Mouse (Mus musculus) spleen, adult 10 weeks (tissue): ENCODE data around the gene Stx5a. TPM values are rescaled to one million over a fixed set of nuclear protein-coding genes. Genes with fewer than 3 reads are reported as not detected.

Experiments used
- polyA plus RNA-seq: library from polyadenylated mRNA; stranded (reverse); fragments of 350-450 nt; fragmentation: Illumina TruSeq; extraction: RNeasy Lipid Tissue Mini Kit (QIAGEN cat#74804); gene quantifications from one replicate; pipeline ENCODE4 v1.2.3, GENCODE M21; 2015; ENCODE audit warnings: low replicate concordance; ENCODE audit not compliant: insufficient read depth

Stx5a gene
- polyA plus RNA-seq = 145 TPM

DNA sequence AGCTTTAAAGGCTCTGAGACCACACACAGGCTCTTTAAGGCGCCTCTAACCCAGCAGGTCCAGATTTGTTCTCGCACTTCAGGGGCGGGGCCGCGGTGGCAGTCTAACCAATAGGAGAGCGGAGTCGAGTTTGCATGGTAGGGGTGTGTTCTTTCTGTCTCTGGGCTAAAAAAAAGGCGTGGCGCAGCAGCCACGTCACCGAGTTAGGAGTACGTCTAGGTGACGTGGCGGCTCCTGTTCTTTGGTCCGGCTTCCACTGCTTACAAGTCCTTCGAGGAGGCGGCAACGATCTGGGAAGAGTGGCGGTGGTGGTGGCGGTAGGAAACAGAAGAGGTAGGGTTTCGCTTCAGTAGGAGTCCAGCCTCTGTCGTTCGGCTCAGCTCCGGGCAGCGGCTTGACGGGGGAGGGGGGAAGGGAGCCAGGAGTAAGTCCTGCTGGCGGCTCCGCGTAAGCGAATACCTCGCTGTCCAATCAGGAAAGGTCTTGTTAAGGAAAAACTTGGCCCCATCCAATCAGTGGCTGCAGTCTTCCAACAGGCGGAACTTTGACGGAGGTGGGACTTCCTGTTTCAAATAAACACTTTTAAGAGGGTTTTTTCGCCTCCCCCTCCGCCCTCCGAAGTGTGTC lies at the start of gene Stx5a:
Gene Stx5a, plus strand, starts transcription at position 171 of the 627 bp plus-strand sequence.

DNA sequence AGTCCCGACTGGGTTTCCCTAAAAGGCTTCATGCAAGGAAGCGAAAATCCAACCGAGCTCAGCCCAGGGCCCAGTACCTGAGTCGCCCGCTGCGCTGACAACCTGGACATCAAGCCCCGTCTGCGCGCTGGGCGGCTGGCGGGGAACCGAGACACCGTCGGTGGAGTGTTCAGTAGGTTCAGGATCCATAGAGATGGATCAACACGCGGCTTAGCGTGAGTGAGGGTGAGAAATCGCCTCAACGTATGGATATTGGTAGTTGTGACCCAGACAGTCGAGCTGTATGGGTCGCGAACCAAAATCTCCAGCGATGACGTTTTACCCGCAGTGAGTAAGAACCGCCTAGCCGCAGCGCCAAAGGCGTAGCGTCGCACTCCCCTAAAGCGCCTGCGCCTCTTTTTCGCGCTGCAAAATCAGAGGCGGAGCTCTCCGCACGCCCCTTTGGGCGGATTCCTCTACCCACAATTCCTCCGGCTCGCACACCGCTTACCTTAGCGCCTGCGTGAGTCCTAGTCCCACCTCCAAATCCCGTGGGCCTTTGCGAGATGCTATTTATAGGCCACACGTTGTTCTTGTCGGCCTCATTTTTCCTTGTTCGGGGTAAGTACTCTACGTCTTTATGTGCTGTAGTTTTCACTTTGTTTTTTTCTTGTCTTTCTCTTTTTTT lies 18.2 kb upstream of the Stx5a start, which contains the start of gene Slc3a2:
Gene Slc3a2, minus strand, starts transcription at position 463 of the 667 bp plus-strand sequence.

DNA sequence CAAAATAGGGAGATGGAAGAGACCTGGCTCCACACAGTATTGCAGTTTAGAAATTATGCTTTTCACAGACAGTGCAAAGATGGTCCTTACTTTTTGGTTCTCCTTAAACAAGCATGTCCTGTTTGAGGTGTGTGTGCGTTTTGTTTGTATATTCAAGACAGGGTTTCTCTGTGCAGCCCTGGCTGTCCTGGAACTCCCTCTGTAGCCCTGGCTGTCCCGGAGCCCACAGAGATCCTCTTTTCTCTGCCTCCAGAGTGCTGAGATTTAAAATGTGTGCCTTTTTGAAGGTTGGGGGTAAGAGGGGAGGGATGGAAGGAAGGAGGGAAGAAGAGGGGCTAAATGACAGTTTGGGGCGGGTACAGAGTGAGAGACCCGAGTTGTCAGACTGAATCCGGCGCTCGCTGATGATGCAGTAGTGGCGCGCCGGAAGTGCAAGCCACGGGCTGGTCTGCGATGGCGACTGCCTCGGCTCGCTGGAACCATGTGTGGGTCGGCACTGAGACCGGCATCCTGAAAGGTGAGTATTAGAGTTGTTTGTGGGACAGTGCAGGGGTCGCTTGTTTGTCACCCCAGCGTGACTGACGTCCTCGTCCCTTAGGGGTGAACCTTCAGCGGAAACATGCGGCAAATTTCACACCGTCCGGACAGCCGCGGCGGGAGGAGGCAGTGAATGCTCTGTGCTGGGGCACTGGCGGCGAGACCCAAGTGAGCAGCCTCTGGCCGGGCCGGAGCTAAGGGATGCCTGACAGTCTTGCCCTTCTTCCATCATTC lies 5.6 kb upstream of the Stx5a start, which contains the start of gene Wdr74:
Gene Wdr74, plus strand, starts transcription at position 439 of the 771 bp plus-strand sequence.

DNA sequence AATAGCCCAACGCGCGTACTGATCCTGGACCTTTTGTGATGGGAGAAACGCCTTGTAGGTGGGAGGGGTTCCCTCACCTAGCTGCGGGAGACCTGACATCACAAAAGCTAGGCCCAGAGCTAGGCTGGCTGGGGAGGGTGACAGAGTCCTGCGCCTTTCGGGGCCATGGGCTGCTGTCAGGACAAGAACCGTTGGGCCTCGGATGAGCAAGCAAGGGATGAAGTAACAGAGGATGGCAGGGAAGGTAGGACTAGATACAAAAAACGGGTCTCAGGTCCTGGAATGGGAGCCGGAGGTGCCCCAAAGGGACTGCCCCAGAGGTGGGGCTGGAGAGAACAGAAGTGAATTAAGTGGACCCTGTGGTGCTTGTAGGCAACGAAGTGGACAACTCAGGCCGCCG lies 610 bp upstream of the Stx5a start, which contains the start of gene 1700092M07Rik:
Gene 1700092M07Rik, plus strand, starts transcription at position 116 of the 400 bp plus-strand sequence.

DNA sequence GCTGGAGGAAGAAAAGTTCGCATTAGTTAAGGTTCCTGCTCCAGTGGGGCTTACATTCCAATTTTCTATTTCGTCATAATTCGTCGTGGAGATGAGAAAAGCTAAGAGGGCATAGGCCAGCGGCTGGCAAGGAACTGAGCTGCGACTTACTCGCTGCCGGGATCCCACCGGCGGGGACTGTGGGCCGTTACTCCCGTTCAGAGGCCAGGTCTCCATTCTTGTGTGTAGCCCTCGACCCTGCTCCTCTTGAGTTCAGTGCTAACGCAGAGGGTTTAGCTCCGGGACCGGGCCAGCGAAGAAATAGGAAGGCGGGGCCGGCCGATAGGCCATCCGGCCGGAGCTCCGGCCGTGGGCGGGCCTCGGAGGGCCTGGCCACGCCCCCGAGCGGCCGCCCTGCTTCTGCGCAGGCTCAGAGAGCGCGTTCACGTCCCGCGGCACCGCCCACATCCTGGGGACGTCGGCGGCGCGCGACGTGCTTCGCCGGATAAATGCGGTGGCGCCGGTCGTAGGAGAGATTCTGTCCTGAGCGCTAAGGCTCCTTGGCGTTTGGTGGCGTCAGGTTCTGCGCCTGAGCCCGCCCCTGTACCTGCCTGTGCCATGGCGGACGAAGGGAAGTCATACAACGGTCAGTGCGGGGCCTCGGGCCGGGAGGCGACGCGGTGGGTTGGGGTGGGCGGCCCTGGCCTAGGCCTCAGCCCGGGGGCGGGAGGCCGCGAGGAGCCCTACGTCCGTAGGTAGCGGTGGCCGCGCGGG lies 15.6 kb downstream of the Stx5a start, which contains the start of gene Nxf1:
Gene Nxf1, plus strand, starts transcription at position 439 of the 753 bp plus-strand sequence.

DNA sequence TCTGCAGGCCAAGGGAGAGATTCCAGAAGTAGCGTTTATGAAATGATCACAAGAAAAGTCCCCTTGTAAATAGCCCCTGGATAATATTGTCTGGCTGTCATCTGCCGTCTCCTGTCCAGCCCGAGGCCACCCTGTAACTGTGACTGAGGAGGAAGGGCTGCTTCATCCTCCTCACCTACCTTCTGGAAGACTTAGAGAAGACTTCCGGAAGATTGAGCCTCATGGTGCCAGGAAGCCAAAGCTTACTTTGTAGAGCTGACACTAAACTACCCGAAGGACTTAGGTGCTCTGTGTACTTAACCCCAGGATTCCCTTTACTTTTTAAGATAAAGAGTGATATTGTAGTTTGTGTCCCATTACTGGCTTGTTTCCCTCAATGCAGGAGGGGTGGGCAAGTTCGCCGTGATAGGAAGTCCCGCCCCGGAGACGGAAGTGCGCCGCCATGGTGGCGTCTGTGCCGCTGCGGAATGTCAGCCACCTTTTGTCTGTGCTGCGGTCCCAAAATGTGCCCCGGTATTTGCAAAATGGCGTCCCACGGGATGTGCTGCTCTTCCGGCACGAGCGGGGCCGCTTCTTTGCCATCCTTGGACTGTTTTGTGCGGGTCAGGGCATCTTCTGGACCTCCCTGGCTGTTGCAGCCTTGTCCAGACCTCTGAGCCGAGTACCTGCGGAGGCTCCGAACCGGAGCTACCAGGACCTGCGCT lies 29.5 kb downstream of the Stx5a start, which contains the start of gene Tmem223:
Gene Tmem223, plus strand, starts transcription at position 430 of the 704 bp plus-strand sequence.

DNA sequence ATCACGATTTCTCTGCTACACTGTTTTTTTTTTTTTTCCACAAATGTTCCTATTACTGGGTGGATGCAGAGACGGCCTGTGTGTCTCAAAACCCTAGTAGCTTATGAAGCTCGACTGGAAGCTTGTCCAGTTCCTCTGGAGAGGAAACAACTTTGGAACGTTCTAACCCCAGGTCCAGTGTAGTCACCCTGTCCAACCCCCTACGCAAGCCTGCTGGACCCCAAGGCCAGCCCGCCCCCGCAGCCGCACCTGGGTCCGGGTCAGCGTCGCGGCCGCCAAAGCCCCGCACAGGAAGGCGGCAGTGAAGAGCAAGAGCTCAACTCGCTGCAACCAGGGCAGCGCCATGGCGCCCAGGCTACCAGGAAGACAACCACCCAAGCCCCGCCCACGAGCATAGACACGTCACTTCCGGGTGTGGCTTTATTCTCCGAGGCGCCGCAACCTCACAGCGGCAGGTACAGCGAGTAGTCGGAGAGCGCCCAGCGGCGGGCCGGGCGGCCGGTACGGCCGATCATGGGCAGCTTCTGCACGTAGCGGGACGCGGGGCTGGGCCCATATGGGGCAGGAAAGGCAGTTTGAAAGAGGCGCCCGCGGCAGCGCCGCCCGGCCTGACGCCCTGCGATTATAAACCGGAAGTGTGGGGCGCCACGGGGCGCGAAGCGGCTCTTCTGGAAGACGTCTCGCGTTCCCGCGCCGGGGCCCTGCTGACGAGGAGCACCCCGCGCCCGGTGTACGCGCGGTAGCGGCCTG lies 33.0 kb downstream of the Stx5a start, which contains the start of gene Tmem179b:
Gene Tmem179b, minus strand, starts transcription at position 382 of the 750 bp plus-strand sequence.

DNA sequence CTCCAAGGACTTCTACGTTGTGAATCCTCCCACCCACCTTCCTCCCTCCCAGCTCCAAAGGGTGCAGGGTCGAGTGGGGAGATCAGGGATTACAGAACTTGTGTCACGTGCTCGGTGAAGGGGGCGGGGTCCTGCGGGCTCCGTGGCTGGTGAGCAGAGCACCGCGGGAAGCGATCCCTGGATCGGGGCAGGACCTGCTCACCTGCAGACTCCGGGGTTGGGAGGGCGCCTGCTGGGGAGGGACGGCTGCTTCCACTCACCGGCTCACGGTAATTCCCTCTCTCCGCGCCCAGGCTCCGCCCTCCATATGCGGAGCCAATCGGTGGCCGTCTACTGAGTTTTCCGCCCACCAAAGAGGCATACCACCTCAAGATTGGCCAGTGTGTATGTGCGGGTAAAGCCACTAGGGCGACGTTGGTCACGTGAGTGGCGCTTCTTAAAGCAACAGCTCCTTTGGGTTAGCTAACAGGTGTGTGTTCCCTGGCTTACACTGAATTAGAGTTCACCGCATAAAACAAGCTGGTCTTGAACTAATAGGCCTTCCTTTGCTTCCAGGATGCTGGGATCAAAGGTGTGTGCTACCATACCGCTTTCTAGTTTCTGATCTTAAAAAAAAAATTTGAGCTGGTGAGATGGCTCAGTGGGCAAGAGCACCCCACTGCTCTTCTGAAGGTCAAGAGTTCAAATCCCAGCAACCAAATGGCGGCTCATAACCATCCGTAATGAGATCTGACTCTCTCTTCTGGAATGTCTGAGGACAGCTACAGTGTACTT lies 45.0 kb downstream of the Stx5a start, which contains the start of gene Taf6l:
Gene Taf6l, minus strand, starts transcription at position 410 of the 774 bp plus-strand sequence.

DNA sequence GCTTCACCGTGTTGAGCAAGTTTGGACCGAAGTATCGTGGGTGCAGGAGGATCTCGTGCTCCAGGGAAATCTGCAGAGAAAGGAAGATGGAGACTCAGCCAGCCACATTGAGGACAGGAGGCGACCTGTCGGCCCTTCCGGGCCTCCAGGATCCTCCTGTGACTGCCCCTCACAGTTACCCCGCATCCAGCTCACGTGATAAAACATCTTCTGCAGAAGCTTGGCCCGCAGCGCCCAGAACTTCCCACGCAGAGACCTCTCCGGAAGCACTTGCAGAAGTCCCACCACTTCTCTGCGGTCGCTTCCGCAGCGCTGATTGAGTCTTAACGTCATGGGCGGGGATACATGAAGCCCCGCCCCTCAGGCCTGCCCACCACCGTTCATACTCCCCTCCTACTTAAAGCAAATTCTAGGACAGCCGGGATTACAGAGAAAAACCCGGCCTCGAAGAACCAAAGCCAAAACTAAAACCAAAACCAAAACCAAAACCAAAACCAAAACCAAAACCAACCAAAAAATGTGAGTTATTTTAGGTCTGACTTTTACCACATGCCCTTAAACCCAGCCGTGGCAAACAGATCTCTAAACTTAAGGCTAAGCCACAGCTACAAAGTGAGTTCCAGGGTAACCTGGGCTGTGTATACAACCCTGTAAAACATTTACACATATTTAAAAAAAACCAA lies 57.2 kb downstream of the Stx5a start, which contains the start of gene Polr2g:
Gene Polr2g, minus strand, starts transcription at position 314 of the 683 bp plus-strand sequence.

DNA sequence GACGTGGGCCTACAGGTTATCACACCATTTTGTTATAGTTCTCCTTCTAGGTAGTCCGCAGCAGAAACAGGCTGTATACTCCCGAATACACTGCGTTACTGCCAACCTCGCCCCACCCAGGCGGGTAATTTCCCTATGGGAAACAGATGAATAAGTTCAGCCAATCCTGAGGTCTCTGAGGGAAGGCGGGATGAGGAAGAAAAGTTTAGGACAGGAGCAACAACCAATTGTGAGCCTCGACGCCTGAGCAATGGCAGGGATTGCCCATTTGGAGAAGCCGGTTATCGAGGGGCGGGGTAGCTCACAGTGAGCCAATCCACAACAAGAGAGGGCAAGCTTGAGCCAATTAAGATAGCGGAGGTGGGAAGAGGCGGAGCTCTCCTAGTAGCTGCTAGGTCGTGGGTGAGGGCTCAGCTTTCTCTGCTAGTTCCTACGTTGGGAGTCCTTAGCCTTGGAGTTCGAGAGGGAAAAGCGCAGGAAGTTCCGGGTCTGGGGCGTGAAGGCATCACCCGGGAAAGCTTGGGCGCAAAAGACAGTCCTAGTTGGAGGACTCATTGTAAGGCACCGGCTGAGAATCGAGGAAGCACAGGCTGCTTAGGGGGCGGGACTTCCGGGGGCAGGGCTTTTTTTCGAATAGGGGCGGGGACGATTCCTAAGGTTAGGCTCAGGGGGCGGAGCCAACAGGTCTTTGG lies 61.1 kb downstream of the Stx5a start, which contains the start of gene Zbtb3:
Gene Zbtb3, plus strand, starts transcription at position 426 of the 692 bp plus-strand sequence.

Other genes starting within 250 kb of the Stx5a start
- not detected for gene Slc22a8, start 150.2 kb upstream of the Stx5a start, polyA plus RNA-seq
- gene Slc22a6, start 123.4 kb upstream of the Stx5a start, polyA plus RNA-seq = not detected
- not detected for gene Chrm1, start 77.6 kb upstream of the Stx5a start, polyA plus RNA-seq
- gene Slc3a2, start 18.0 kb upstream of the Stx5a start, polyA plus RNA-seq = 149 TPM
- gene Wdr74, start 5.6 kb upstream of the Stx5a start, polyA plus RNA-seq = 70.3 TPM
- not detected for gene 1700092M07Rik, start 695 bp upstream of the Stx5a start, polyA plus RNA-seq
- 395 TPM for gene Nxf1, start 15.7 kb downstream of the Stx5a start, polyA plus RNA-seq
- 36.9 TPM for gene Tmem223, start 29.6 kb downstream of the Stx5a start, polyA plus RNA-seq
- gene Tmem179b, start 33.1 kb downstream of the Stx5a start, polyA plus RNA-seq = 89.0 TPM
- gene Taf6l, start 45.0 kb downstream of the Stx5a start, polyA plus RNA-seq = 4.8 TPM
- gene Polr2g, start 57.2 kb downstream of the Stx5a start, polyA plus RNA-seq = 131 TPM
- 3.1 TPM for gene Zbtb3, start 61.1 kb downstream of the Stx5a start, polyA plus RNA-seq
- 67.2 TPM for gene Ttc9c, start 77.9 kb downstream of the Stx5a start, polyA plus RNA-seq
- gene Hnrnpul2, start 78.6 kb downstream of the Stx5a start, polyA plus RNA-seq = 172 TPM
- not detected for gene AC129217.1, start 88.4 kb downstream of the Stx5a start, polyA plus RNA-seq
- 33.6 TPM for gene Bscl2, start 96.1 kb downstream of the Stx5a start, polyA plus RNA-seq
- 0.14 TPM for gene Gng3, start 97.8 kb downstream of the Stx5a start, polyA plus RNA-seq
- gene Lrrn4cl, start 109.4 kb downstream of the Stx5a start, polyA plus RNA-seq = 0.33 TPM
- gene Ubxn1, start 130.1 kb downstream of the Stx5a start, polyA plus RNA-seq = 103 TPM
- gene Uqcc3, start 139.5 kb downstream of the Stx5a start, polyA plus RNA-seq = 14.9 TPM
- gene Lbhd1, start 142.3 kb downstream of the Stx5a start, polyA plus RNA-seq = 85.8 TPM
- not detected for gene Gm49403, start 142.5 kb downstream of the Stx5a start, polyA plus RNA-seq
- gene 1810009A15Rik, start 147.4 kb downstream of the Stx5a start, polyA plus RNA-seq = 31.6 TPM
- gene Gm49416, start 147.5 kb downstream of the Stx5a start, polyA plus RNA-seq = not detected
- 8.5 TPM for gene Ints5, start 151.6 kb downstream of the Stx5a start, polyA plus RNA-seq
- 156 TPM for gene Ganab, start 156.7 kb downstream of the Stx5a start, polyA plus RNA-seq
- 44.8 TPM for gene B3gat3, start 179.0 kb downstream of the Stx5a start, polyA plus RNA-seq
- 3.7 TPM for gene Rom1, start 187.9 kb downstream of the Stx5a start, polyA plus RNA-seq
- gene Eml3, start 188.1 kb downstream of the Stx5a start, polyA plus RNA-seq = 68.8 TPM
- 192 TPM for gene Mta2, start 200.5 kb downstream of the Stx5a start, polyA plus RNA-seq
- gene Tut1, start 212.4 kb downstream of the Stx5a start, polyA plus RNA-seq = 24.7 TPM
- gene Eef1g, start 225.6 kb downstream of the Stx5a start, polyA plus RNA-seq = 623 TPM
- gene Ahnak, start 247.9 kb downstream of the Stx5a start, polyA plus RNA-seq = 88.3 TPM